Mouse (Mus musculus) Muller cell, postnatal 12 days (primary cell): ENCODE results near the gene Fau.

Experiments used
- DNase-seq: peaks from one replicate; pipeline ENCODE4 v3.0.0-alpha.2; 2015; ENCODE audit errors: inconsistent ontology term

Gene Fau

DNA sequence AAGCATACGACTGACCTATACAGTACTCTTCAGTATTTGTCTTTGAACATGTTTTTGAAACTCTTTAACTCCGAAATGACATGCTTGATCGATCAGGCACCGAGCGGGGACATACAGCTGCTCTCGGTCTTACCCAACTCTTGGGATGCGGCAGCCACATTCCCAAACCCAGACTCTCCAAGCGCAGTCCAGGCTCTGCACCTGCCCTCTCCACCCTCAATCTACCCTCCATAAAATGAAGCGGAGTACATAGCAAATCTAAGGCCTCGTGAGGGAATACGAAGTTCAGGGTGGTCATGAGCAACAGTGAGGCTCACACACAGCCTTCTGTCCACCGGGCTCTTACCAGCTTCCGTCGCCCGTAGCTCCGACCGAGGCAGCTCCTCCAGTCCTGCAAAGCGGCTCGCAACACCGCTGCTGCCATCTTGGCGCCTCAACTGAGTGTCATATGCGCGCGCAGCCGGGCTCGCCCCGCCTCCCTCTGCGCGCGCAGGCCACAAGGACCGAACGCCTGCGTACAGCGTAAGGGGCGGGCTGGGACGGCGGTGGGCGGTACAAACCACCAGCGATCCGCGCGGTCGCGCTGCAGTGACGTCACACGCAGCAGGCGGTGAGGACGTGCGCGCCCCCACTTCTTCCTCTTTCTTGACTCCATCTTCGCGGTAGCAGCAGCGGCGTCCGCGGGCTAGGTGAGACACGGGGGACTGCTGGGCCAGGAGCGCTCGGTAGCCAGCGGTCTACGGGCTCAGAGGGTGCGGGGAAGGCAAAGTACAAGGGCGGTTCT is at the start of gene Fau, which contains the start of gene Mrpl49:
TSS of gene Fau (plus strand) at position 532 of the 784 bp plus-strand sequence.
TSS of gene Mrpl49 (minus strand) at position 473 of the 784 bp plus-strand sequence.
- DNase-seq = peak; percentile 98

DNA sequence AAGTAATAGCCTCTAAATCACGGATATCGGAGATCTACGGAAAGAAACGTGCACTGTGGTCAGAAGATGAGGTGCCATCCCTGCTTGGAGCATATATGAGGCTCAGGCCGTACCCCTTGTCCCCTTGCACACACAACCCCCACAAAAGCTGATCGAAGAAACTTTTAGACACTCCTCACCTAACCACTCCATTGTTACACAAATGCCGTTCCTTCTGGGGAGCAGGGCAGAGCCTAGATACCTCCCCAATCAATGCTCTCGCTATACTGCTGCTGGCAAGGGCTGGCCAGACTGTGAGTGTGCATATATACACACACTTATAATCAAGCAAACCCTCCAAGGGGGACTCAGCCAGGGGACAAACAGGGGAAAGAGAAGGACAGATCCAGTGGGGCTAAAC is 48.5 kb upstream of the Fau start:
- DNase-seq = no peak

DNA sequence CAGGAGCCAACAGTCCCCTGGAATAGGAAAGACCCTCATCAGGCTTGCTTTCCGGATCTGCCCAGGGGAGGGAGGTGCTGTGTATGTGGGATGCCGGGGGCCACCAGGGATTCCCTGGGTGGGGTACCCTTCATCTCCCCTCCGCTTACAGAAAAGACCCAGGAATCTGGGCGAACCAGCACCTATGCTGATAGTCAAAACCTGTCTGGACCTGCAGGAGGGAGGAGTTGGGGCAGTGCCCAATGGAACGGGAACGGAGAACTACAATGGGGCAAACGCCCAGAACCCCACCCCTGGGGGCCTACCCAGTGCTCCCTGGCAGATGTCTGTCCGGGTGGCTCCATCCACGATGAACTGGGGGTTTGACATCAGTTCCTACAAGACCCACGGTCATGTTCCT is 44.0 kb upstream of the Fau start:
- no peak for DNase-seq

- peak; percentile 82 for DNase-seq
Observed at GRCm38 (mm10) chr19:6014991-6015510, 42.6 kb upstream of the Fau start.

- DNase-seq = peak; percentile 76
Observed at GRCm38 (mm10) chr19:6015511-6016315, 41.9 kb upstream of the Fau start, which contains the start of gene Capn1. Gene Capn1, minus strand, starts transcription at chr19:6015897.

- no peak for DNase-seq
Observed at GRCm38 (mm10) chr19:6016532-6016931, 41.1 kb upstream of the Fau start.

DNA sequence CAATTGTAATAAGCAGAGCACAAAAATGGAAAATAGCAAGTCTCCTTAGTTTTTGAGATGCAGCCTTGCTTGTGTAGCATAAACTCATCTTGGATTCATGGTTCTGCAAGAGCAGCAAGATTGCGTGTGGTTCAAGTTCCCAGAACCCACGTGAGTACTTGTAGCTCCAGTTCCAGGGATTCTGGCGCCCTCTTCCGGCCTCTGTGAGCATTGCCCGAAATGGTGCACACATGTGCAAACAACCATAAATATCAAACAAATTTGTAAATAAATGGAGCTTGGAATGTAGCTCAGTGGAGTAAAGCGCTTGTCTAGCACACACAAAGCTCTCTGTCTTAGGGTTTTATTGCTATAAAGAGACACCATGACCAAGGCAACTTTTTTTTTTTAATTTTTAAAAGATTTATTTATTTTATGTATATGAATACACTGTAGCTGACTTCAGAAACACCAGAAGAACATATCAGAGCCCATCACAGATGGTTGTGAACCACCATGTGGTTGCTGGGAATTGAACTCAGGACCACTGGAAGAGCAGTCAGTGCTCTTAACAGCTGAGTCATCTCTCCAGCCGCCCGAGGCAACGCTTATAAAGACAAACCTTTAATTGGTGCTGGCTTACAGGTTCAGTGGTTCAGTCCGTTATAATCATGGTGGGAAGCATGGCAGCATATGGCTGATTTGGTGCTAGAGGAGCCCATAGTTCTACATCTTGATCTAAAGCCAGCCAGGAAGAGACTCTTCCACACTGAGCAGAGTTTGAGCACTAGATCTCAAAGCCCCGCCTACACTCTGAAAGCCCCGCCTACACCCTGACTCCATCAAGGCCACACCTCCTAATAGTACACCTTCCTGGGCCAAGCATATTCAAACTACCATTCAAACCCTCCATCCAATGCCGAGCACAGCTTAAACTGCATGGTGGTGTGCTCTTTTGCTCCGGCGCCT is 39.2 kb upstream of the Fau start:
- DNase-seq = peak; percentile 75

DNA sequence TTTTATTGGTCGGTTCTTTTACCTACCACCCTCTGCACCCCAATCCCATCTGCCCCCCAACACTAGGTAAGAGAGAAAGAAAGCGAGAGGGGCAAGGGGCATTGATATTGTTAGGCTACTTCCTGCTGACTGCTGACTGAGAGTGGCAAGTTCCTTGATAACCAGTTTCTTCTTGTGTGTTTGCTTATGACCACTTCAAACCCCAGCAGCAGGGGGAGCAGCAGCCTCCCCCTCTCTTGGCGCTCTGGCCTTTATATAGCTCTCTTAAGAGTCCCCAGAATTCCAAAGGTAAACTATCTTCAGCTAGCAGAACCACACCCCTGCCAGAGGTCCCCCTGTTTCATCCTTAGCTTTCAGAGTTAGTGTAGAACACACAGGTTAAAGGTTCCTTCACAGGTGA is 37.4 kb upstream of the Fau start:
- DNase-seq = no peak

DNA sequence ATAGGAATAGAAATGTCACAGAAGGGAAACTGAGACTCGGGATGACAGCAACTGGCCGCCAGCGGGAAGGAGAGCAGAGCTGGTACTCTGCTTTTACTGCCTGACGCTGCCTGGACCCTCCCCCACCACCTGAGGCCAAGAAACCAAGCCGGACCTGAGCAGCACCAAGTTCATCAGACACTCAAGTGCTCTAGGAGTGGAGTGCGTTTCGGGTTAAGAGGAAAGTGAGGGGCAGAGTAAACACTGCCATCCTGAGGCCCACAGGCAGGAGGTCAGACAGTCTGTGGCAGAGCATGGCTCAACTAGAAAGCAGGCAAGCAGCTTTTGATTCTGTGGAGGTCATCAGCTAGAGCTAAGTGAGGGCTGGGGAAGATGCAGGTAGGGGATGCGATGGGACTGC is 34.6 kb upstream of the Fau start:
- DNase-seq = no peak

- no peak for DNase-seq
Observed at GRCm38 (mm10) chr19:6023930-6024329, 33.7 kb upstream of the Fau start.

GRCm38 (mm10) chr19:6028991-6029390 is 28.7 kb upstream of the Fau start:
- DNase-seq = no peak

DNA sequence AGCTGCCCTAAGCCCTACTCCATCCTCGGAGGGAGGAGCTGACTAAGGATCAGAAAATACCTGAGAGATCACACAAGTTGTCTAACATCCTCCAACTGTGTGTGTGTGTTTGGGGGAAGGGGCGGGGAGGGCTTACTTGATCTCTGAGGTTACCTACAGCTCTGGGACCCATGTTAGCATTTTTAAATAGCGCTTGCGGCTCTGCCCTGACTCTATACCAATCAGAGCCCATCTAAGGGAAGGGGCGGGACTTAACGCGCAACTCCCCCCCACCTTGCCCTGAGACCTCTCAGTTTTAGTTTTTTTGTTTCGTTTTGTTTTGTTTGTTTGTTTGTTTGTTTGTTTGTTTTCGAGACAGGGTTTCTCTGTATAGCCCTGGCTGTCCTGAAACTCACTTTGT is 28.2 kb upstream of the Fau start:
- DNase-seq = no peak

DNA sequence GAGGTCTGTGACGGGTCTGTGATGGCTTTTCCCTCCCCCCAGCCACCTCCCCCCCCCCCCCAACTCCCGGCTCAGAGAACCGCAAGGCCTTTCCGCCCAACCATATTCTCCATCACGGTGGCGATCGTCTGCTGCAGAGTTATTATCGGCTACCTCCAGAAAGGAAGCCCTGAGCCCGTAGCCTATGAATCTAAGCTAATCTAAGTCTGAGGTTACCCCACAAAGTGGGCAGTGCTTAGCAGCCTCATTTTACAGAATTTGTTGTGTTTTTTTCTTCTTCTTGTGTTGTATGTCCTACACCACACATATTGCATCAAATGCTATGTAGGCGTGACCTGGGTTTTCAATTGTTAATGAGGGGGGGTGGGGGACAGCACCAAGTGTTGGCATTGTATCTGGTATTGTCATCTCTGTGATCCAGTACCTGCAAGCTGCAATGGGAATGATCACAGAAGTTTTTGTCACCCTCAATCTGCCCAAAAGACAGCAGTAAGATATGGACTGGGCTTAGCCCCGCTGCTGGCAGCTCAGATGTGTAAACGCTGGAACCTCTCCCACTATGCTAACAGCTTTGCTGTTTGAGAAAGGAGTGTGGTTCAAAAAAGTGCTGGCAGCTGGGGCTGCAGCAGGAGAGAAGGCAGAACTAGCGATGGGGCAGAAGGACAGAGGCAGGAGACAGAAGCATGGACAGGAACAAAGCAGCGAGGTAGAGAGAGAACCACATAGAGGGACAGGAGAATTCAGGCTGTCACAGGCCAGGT is 26.9 kb upstream of the Fau start:
- DNase-seq = no peak

GRCm38 (mm10) chr19:6035966-6036585 is 21.6 kb upstream of the Fau start:
- no peak for DNase-seq

DNA sequence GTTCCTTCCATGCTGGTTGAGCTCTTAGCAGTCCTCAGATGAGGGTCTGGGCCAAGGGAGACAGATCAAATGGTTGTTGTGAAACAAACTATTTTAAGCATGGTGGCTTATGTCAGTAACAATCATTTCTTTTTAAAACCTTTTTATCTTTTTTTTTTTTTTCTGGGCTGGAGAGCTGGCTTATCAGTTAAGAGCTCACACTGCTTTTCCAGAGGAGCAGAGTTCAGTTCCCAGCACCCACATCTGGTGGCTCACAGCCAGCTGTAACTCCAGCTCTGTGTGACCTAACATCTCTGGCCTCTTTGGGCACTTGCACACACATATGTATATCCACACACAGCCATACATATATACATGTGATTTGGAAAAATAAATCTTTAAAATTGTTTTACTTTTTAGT is 19.9 kb upstream of the Fau start:
- DNase-seq = no peak

- DNase-seq = no peak
Observed at GRCm38 (mm10) chr19:6038326-6038725, 19.3 kb upstream of the Fau start.

DNA sequence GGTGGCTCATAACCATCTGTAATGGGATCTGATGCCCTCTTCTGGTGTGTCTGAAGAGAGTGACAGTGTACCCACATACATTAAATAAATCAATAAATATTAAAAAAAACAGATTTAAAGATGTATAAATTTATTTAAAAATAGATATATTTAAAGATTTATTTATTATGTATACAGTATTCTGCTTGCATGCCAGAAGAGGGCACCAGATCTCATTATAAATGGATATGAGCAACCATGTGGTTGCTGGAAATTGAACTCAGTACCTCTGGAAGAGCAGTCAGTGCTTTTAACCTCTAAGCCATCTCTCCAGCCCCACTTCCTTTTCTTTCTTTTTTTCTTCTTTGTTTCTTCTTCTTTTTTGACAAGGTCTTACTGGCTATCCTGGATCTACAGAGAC is 17.6 kb upstream of the Fau start:
- no peak for DNase-seq

- no peak for DNase-seq
Observed at GRCm38 (mm10) chr19:6042293-6042692, 15.4 kb upstream of the Fau start.

DNA sequence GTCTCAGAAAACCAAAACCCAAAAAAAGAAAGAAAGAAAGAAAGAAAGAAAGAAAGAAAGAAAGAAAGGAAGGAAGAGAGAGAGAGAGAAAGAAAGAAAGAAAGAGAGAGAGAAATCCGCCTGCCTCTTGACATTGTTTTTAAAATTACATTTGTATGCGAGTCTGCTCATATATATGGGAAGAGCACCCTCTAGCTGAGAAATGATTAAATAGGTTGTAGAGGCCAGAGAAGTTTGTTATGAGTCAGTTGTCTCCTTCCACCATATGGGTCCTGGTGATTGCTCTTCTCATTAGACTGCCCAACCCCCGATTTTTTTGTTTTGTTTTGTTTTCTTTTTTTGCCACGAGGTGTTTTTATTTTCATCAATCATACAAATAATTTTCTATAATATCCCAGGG is 13.5 kb upstream of the Fau start:
- DNase-seq = peak; percentile 44
